Comparison of ENCODE assay signal across 17 mouse cellular contexts in the genomic region with DNA sequence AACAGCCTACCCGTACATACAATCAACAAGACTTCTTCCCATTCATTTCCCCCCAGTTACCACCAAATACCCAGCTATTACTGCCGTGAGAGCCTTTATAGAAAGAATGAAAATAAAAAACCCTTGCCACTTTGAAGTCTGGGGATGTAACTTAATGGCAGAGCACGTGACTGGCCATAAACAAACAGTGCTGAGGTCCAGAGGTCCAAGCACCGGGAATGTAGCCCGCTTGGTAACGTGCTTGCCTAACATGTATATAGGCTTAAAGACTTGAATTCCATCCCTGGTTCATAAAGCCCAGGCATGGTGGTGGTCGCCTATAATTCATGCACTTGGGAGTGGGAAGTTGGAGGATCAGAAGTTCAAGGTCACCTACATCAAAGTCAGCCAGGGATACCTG. TPM values are rescaled to one million over a fixed set of nuclear protein-coding genes. Genes with fewer than 3 reads are reported as not detected.
DNase-seq lines count a peak whose midpoint lies in the region; ATAC-seq and TF ChIP-seq lines count a peak whose summit lies in the region.
"Had no signal": no experiment of that assay in that cellular context is flagged by ENCODE, and none has a peak within 500 bp of the region (broad histone marks: within the 10 kb centered on the region; RNA-seq: fewer than 3 reads in every experiment).

No protein-coding gene starts in this region.

- H3K36me3 ChIP-seq in heart, adult 2 months (ENCODE audit: control insufficient read depth, insufficient read depth, low read length): peaks cover 2% of the 10 kb centered on the region; the same call in 1 of the 2 replicates
- no peaks in the 10 kb centered on the region for H3K36me3 ChIP-seq in heart, embryonic 10.5 days
- no peaks in the 10 kb centered on the region for H3K36me3 ChIP-seq in kidney, postnatal 0 days (ENCODE audit: insufficient read depth, low read length)
- H3K36me3 ChIP-seq in liver, embryonic 12.5 days: no peaks in the 10 kb centered on the region
- H3K36me3 ChIP-seq in stomach, postnatal 0 days (ENCODE audit: control insufficient read depth, insufficient read depth, low read length): no peaks in the 10 kb centered on the region
- no peaks in the 10 kb centered on the region for H3K36me3 ChIP-seq in hindbrain, embryonic 16.5 days (ENCODE audit: control insufficient read depth, insufficient read depth, low read length)
- H3K36me3 ChIP-seq: limb, embryonic 13.5 days; midbrain, embryonic 10.5 days; neural tube, embryonic 12.5 days had no signal

- 81% methylated on average over 7 of the region's 7 CpGs for WGBS in heart, adult 2 months
- WGBS in heart, embryonic 10.5 days: 86% methylated on average over 7 of the region's 7 CpGs
- 39% methylated on average over 7 of the region's 7 CpGs for WGBS in kidney, postnatal 0 days
- WGBS in liver, embryonic 12.5 days (ENCODE audit: insufficient replicate concordance): 62% methylated on average over 7 of the region's 7 CpGs
- 59% methylated on average over 7 of the region's 7 CpGs for WGBS in stomach, postnatal 0 days
- WGBS in hindbrain, embryonic 16.5 days: 81% methylated on average over 7 of the region's 7 CpGs

- intact Hi-C loops in heart, adult 2 months (cut with DNase I): no loop called here

- ATAC-seq in kidney, postnatal 0 days (replicated peaks; ENCODE audit: low FRiP score, low read depth): 0 out of 2 replicates have a peak, but pooled peaks have one; percentile 53
- peak; percentile 43; the same call in 1 of the 2 replicates for ATAC-seq in liver, embryonic 12.5 days
- no peak for ATAC-seq in stomach, postnatal 0 days (ENCODE audit: low FRiP score, low TSS enrichment)
- ATAC-seq in hindbrain, embryonic 16.5 days: no peak
- ATAC-seq: forebrain, embryonic 14.5 days had no signal

- no peaks in the 10 kb centered on the region for H3K9me3 ChIP-seq in heart, embryonic 10.5 days
- H3K9me3 ChIP-seq in kidney, postnatal 0 days (replicated peaks; ENCODE audit: low read length): no peaks in the 10 kb centered on the region
- H3K9me3 ChIP-seq in liver, embryonic 12.5 days (replicated peaks): no peaks in the 10 kb centered on the region
- no peaks in the 10 kb centered on the region for H3K9me3 ChIP-seq in stomach, postnatal 0 days (ENCODE audit: control insufficient read depth, low read length)
- H3K9me3 ChIP-seq in hindbrain, embryonic 16.5 days (ENCODE audit: control insufficient read depth, low read length): no peaks in the 10 kb centered on the region
- H3K9me3 ChIP-seq: limb, embryonic 13.5 days; midbrain, embryonic 10.5 days; neural tube, embryonic 12.5 days had no signal

- peak overlapping the region; percentile 67 for H3K27ac ChIP-seq in heart, adult 2 months
- no peak overlapping the region for H3K27ac ChIP-seq in heart, embryonic 10.5 days
- no peak overlapping the region for H3K27ac ChIP-seq in kidney, postnatal 0 days
- H3K27ac ChIP-seq in liver, embryonic 12.5 days: no peak overlapping the region
- H3K27ac ChIP-seq in stomach, postnatal 0 days (replicated peaks): no peak overlapping the region
- no peak overlapping the region for H3K27ac ChIP-seq in hindbrain, embryonic 16.5 days (ENCODE audit: low read depth, low read length)
- H3K27ac ChIP-seq: limb, embryonic 13.5 days; macrophage; midbrain, embryonic 10.5 days; neural tube, embryonic 12.5 days had no signal

- TF ChIP-seq EP300 in heart, adult 2 months (IDR thresholded peaks at IDR 0.05; ENCODE audit: insufficient read depth, low read depth, low read length): no peak
- no peak for TF ChIP-seq EP300 in stomach, postnatal 0 days (optimal IDR thresholded peaks at IDR 0.05)

- TF ChIP-seq CTCF in heart, adult 2 months (IDR thresholded peaks at IDR 0.05): no peak
- TF ChIP-seq CTCF in kidney, postnatal 0 days (IDR thresholded peaks at IDR 0.05; ENCODE audit: low read depth): no peak
- TF ChIP-seq CTCF in stomach, postnatal 0 days (IDR thresholded peaks at IDR 0.05; ENCODE audit: low read depth): no peak

- peaks cover 4% of the 10 kb centered on the region for H3K4me1 ChIP-seq in heart, adult 2 months (ENCODE audit: control insufficient read depth, insufficient read depth, low read length)
- peaks cover 12% of the 10 kb centered on the region; the same call in 1 of the 2 replicates for H3K4me1 ChIP-seq in heart, embryonic 10.5 days
- H3K4me1 ChIP-seq in kidney, postnatal 0 days (replicated peaks; ENCODE audit: insufficient read depth, low read length): 0 out of 2 replicates have a peak, but pooled peaks cover 6% of the 10 kb centered on the region
- peaks cover 18% of the 10 kb centered on the region for H3K4me1 ChIP-seq in liver, embryonic 12.5 days
- H3K4me1 ChIP-seq in stomach, postnatal 0 days (replicated peaks; ENCODE audit: control insufficient read depth, insufficient read depth): no peaks in the 10 kb centered on the region
- peaks cover 4% of the 10 kb centered on the region for H3K4me1 ChIP-seq in hindbrain, embryonic 16.5 days (ENCODE audit: control insufficient read depth, insufficient read depth, low read depth, low read length)

- H3K4me2 ChIP-seq in kidney, postnatal 0 days (ENCODE audit: low read length): no peak overlapping the region
- no peak overlapping the region for H3K4me2 ChIP-seq in liver, embryonic 12.5 days
- no peak overlapping the region for H3K4me2 ChIP-seq in stomach, postnatal 0 days (replicated peaks; ENCODE audit: low read depth)
- H3K4me2 ChIP-seq in hindbrain, embryonic 16.5 days (ENCODE audit: low read length): no peak overlapping the region
- H3K4me2 ChIP-seq: limb, embryonic 13.5 days; neural tube, embryonic 12.5 days had no signal

- no peak overlapping the region for H3K4me3 ChIP-seq in heart, adult 2 months
- no peak overlapping the region for H3K4me3 ChIP-seq in heart, embryonic 10.5 days
- no peak overlapping the region for H3K4me3 ChIP-seq in kidney, postnatal 0 days (replicated peaks; ENCODE audit: low read depth, low read length)
- H3K4me3 ChIP-seq in liver, embryonic 12.5 days: no peak overlapping the region
- H3K4me3 ChIP-seq in stomach, postnatal 0 days (ENCODE audit: low read depth, low read length): no peak overlapping the region
- H3K4me3 ChIP-seq in hindbrain, embryonic 16.5 days (ENCODE audit: low read length): no peak overlapping the region
- H3K4me3 ChIP-seq: limb, embryonic 13.5 days; midbrain, embryonic 10.5 days; neural tube, embryonic 12.5 days had no signal

- H3K9ac ChIP-seq in heart, adult 2 months (ENCODE audit: low read depth, low read length): no peak overlapping the region
- H3K9ac ChIP-seq in kidney, postnatal 0 days (ENCODE audit: low read depth, low read length): no peak overlapping the region
- H3K9ac ChIP-seq in liver, embryonic 12.5 days: no peak overlapping the region
- no peak overlapping the region for H3K9ac ChIP-seq in stomach, postnatal 0 days (ENCODE audit: low read length)
- H3K9ac ChIP-seq in hindbrain, embryonic 16.5 days (ENCODE audit: low read depth, low read length): no peak overlapping the region
- H3K9ac ChIP-seq: limb, embryonic 13.5 days; neural tube, embryonic 12.5 days had no signal

- H3K27me3 ChIP-seq in heart, adult 2 months (ENCODE audit: control insufficient read depth, insufficient read depth, low read length): no peaks in the 10 kb centered on the region
- H3K27me3 ChIP-seq in heart, embryonic 10.5 days (ENCODE audit: insufficient read depth, poor library complexity, severe bottlenecking): no peaks in the 10 kb centered on the region
- H3K27me3 ChIP-seq in kidney, postnatal 0 days (ENCODE audit: insufficient read depth, low read length): no peaks in the 10 kb centered on the region
- no peaks in the 10 kb centered on the region for H3K27me3 ChIP-seq in liver, embryonic 12.5 days (replicated peaks)
- no peaks in the 10 kb centered on the region for H3K27me3 ChIP-seq in stomach, postnatal 0 days (ENCODE audit: control insufficient read depth, insufficient read depth, low read length)
- no peaks in the 10 kb centered on the region for H3K27me3 ChIP-seq in hindbrain, embryonic 16.5 days (replicated peaks; ENCODE audit: control insufficient read depth, insufficient read depth, low read length)
- H3K27me3 ChIP-seq: limb, embryonic 13.5 days; neural tube, embryonic 12.5 days had no signal

- DNase-seq in heart, adult 2 months: no peak
- no peak for DNase-seq in heart, embryonic 10.5 days (ENCODE audit: low spot score)
- no peak for DNase-seq in kidney, postnatal 0 days (ENCODE audit: low spot score)
- DNase-seq in kidney, adult 18-20 months: no peak
- DNase-seq in stomach, postnatal 0 days (ENCODE audit: low spot score): peak; percentile 38
- no peak for DNase-seq in frontal cortex, adult 2 months (ENCODE audit: extremely low spot score in 1 of 2, low spot score in 1 of 2)
- DNase-seq: adrenal gland, adult 2 months; cerebellum, adult 9-10 months; gastrocnemius, postnatal 36 days; right cerebral cortex, postnatal 4 days had no signal

- H3K79me2 ChIP-seq in heart, adult 2 months (replicated peaks; ENCODE audit: control insufficient read depth, insufficient read depth, low read length): peaks cover 1% of the 10 kb centered on the region; the same call in 1 of the 2 replicates

- TF ChIP-seq POLR2A in heart, adult 2 months (IDR thresholded peaks at IDR 0.05; ENCODE audit: insufficient read depth, low read depth, low read length): no peak

RNA-seq across cellular contexts. Expression of gene Galm, which starts 4.6 kb away (rescaled TPM):
- total RNA-seq in heart, adult 2 months (2021): 10 to 100 TPM; 17.9 to 19.8 TPM
- polyA plus RNA-seq in heart, adult 2 months (2012; rRNA removed): 19.6 and 44.5 TPM in 2 replicates
- polyA plus RNA-seq in heart, embryonic 10.5 days (2016; fragmentation: Nextera tagmentation; extraction: Ambion mirVana): 7.5 and 8.6 TPM in 2 replicates
- 25.4 and 29.7 TPM in 2 replicates for polyA plus RNA-seq in kidney, postnatal 0 days (2015; fragmentation: Nextera tagmentation; extraction: Ambion mirVana)
- polyA plus RNA-seq in liver, embryonic 12.5 days (2016; fragmentation: Nextera tagmentation; extraction: Ambion mirVana): 14.6 and 15.2 TPM in 2 replicates
- polyA plus RNA-seq in stomach, postnatal 0 days (2015; fragmentation: Nextera tagmentation; extraction: Ambion mirVana): 31.6 and 34.3 TPM in 2 replicates
- polyA plus RNA-seq in frontal cortex, adult 2 months (2012; rRNA removed): 2.4 and 2.6 TPM in 2 replicates
- polyA plus RNA-seq in hindbrain, embryonic 16.5 days (2015; fragmentation: Nextera tagmentation; extraction: Ambion mirVana): 2.8 and 3.7 TPM in 2 replicates

Comparison
In these comparisons a context has a peak if more than half of its experiments do, and no peak if none do; other contexts are left out.
1. ATAC-seq: peak in kidney, postnatal 0 days (single experiment) and liver, embryonic 12.5 days (single experiment); none in stomach, postnatal 0 days (single experiment) and hindbrain, embryonic 16.5 days (single experiment).